Mouse (Mus musculus) kidney, postnatal 10 days (tissue): ENCODE measurements around the gene Polr3a.
"Not testable (repeated sequence)": the region's sequence is repeated elsewhere in the genome, so short reads cannot be mapped to it uniquely, and the experiment has no call there.

ENCODE experiments used
- DNase-seq: peaks from one replicate; pipeline ENCODE4 v3.0.0; 2021; ENCODE audit warnings: mixed read lengths

Polr3a gene

GRCm38 (mm10) chr14:24491266-24491981 is 4.6 kb upstream of the Polr3a start:
- DNase-seq: no peak

GRCm38 (mm10) chr14:24490468-24491265 is 3.8 kb upstream of the Polr3a start:
- DNase-seq: peak; percentile 98

GRCm38 (mm10) chr14:24489772-24490171 is 2.9 kb upstream of the Polr3a start:
- DNase-seq: not testable (repeated sequence)

- peak; percentile 42 for DNase-seq
Measured at GRCm38 (mm10) chr14:24486241-24486767, 554 bp downstream of the Polr3a start.

- DNase-seq: no peak
Measured at GRCm38 (mm10) chr14:24468806-24469205, 18.1 kb downstream of the Polr3a start.

GRCm38 (mm10) chr14:24458191-24458590 is 28.7 kb downstream of the Polr3a start:
- DNase-seq: no peak

GRCm38 (mm10) chr14:24443529-24443928 is 43.3 kb downstream of the Polr3a start:
- not testable (repeated sequence) for DNase-seq
